Mouse (Mus musculus) large intestine, adult 2 months (tissue): ENCODE results near the gene Col13a1. TPM values are rescaled to one million over a fixed set of nuclear protein-coding genes. Genes with fewer than 3 reads are reported as not detected.

Experiments used
- DNase-seq: peaks from one replicate; pipeline ENCODE4 v3.0.0-alpha.2; 2012; ENCODE audit warnings: low read depth, low spot score
- WGBS: fragments of 180-500 bp; shearing (Covaris S2); methylation state at CpG from one replicate; pipeline ENCODE4 v1.1.7; 2018; 5-methylcytosine and 5-hydroxymethylcytosine counted together
- polyA plus RNA-seq: library from polyadenylated mRNA; depleted of rRNA; stranded (reverse); fragments of >200 nt; gene quantifications from 2 replicates; pipeline ENCODE4 v1.2.3, GENCODE M21; 2012

Col13a1 gene
- polyA plus RNA-seq, 1 experiment: 1.1 TPM

DNA sequence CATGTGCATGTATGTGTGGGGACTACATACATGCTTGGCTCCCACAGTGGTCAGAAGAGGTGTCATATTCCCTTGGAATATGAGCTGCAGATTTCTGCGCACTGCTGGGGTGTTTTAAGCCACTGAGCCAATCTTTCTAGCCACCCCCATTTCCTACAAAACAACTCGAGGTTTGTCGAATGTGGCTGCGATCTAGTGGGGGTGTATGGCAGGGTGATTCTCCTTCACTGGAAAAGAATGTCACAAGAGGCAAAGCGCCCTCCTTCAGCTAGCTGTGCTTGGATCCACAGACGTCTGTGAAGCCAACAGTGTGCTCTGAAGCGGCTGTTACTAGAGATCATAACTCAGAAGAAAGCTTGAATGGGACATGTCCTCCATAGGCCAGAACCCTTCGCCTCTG is 141.6 kb downstream of the Col13a1 start:
- 70% methylated on average over 8 of the region's 8 CpGs for WGBS
- no peak for DNase-seq

DNA sequence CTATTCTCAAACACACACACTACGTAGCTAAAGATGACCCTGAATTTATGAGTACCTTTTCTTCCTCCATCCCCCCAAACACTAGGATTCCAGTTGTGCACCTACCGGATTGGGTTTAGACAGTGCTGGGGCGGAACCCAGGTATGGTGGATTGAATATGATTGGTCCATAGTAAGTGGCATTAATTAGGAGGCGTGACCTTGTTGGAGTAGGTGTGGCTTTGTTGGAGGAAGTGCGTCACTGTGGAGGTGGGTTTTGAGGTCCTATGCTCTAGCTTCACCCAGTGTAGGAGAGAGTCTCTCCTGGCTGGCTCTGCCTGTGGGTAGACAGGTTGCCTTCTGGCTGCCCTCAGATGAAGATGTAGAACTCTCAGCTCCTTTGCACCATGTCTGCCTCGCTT is 144.6 kb downstream of the Col13a1 start:
- WGBS: 92% methylated on average over 6 of the region's 6 CpGs
- DNase-seq: no peak

DNA sequence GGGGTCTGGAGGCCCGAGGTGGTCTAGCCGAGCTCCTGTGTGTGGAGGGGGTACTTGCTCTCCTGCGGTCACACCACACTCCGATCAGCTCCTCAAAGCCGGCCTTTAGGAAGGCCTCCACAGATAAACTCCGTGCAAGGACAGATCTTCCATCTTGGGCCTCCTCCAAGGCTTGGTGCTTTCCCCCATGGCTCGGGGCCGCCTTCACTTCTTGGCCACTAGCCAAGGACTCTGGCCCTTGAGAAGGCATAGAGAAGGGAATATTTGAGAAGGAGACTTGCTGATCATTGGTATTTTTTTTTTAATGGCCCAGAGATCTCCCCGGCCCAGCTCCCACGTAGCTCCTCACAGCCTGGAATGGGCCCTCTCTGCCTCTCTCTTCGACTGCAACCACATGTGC is 146.2 kb downstream of the Col13a1 start:
- DNase-seq: no peak
- WGBS: 68% methylated on average over 11 of the region's 11 CpGs

DNA sequence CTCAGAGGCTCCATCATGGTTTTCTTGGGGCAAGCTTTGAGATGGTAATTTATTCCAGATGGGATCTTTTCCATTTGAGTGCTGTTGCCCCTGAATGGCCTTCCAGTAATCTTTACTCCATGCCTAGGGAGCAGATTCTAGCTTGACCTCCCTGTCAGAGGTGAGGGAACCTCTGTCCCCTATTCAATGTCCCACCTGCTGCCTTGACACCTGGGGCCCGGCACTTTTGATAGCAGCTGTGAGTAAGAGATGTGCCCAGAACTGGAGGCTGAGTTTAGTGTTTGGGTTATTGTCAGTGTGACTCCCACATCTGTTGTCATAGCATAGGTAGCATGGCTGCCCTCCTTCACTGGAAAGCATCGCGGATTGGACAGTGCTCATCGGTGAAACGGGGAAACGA is 147.2 kb downstream of the Col13a1 start:
- 97% methylated on average over 6 of the region's 6 CpGs for WGBS
- no peak for DNase-seq

DNA sequence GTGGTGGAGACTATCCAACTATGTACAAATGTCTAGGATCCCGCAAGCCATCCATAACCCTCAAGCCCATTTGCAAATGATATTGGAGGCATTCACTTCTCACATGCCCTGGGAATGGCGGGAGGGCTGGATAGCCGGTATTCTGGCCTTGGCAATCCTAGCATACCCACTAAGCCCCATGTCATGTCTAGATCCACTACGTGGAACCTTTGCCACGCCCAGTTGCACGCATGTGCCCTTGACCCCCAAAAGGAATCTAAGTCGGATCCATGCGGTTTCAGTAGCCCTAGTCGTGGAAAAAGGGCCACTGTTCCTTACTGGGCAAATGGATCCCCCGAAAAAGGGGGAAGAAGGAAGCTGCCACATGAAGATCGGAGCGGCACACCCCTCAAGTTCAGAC is 147.7 kb downstream of the Col13a1 start:
- WGBS: 76% methylated on average over 12 of the region's 12 CpGs
- DNase-seq: no peak

DNA sequence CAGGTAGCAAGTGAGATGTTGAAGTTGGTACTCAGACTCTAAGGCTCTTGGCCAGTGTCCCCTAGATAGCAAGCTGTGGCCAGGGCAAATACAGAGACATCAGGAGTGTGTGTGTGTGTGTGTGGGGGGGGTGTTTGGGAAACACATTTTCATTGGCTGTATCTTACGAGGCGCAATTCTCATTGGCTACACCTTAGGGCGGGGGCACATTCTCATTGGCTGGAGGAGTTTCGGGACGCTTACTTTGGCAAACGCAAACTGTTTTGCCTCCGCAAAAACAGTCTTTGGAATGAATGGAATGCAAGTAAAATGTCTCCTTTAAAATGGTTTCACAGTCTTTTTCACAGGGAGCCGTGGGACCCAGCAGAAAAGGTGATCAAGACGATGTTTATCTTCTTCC is 148.1 kb downstream of the Col13a1 start:
- 34% methylated on average over 9 of the region's 9 CpGs for WGBS
- no peak for DNase-seq

DNA sequence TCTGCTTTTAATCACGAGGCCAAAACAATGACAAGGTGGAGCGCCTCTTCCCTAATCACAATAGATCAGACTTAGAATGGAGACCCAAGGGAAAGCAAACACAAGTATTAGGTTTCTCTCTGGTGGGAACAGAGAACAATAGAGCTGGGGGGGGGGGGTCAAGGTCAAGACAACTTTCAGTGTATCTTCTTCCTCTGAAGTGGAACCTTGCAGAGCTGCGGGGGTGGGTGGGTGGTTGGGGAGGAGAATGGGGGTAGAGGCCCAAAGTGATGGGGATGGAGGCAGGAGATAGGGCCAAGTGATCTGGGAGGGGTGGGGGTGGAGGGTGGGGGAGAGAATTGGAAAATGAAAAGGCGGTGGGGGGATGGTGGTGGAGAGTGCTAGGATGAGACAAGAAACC is 149.9 kb downstream of the Col13a1 start:
- 62% methylated on average over 4 of the region's 4 CpGs for WGBS
- no peak for DNase-seq

DNA sequence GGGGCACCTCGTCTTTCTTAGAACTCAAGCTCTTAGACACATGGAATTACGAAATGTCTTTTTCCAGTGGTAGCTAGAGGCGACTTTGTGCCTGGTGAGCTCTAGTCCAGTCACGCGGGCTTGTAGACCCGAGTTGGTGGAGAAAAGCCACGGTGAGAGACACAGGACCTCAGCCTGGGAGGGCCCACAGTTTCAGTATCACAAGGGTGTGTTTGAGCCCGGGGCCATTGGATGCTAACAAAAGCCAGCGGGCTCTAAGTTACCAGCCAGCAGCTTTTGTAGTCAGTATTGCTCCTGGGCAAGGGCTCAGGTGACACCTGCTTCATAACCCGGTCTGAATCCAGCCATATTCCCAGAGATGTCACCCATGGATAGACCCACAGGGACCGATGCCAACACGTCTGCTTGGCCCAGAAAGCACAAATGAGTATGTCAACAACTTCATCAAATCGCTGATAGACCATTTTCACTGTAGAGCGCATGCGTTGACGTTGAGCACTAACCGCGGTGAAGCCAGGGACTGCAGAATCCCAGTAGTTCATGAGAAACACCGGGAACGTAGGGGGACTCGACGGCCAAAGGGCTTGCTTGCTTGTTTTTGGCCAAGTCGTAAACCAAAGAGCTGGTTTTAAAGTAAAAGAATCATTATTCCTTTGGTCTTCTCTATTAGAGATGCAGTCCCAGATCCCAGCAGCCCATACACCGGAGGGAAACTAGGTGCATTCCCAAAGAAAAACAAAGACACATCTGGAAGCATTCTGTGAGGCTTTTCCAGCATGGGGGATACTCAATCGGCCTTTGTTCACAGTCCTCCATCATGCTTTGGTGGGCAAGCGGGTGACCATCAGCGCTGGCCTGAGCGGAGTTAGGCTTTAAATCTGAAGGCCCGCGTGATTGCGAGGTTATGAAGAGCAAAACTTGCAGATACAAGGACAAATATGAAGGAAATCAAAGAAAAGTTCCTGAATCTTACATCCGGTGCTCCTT is 150.7 kb downstream of the Col13a1 start:
- 87% methylated on average over 32 of the region's 32 CpGs for WGBS

DNA sequence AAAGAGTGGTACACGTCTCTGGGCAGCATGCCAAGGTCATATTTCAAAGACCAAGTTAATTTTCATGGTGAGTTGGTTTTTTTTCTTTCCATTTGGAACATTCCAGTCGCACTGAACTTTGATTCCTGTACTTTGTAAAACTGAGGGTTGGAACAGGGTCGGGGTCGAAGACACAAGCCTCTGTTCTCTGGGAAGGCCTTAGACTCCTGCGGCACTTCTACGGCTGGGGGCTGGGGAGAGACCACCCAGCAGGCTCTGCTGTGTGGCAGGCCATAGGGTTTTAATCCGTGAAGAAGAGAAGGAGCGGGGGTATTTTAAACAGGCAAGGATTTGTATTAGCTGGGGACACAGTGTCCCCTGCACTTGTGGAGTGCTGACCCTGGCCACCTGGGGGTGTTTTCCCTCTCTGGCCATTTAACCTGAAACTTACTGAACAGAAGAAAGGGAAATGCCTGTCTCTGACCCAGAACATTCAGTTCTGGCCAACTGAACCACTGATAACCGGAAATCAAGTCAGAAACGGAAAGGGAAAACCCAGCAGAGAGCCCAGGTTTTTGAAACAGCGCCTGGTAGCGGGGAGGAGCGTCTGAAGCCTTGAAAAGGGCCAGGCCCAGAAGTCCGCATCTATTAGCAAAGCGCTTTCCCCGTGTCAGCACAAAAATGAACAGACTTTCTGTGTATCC is 152.0 kb downstream of the Col13a1 start:
- 67% methylated on average over 16 of the region's 16 CpGs for WGBS
- no peak for DNase-seq

More for the DNA sequence above, 150.7 kb downstream of the Col13a1 start:
- DNase-seq: no peak

DNA sequence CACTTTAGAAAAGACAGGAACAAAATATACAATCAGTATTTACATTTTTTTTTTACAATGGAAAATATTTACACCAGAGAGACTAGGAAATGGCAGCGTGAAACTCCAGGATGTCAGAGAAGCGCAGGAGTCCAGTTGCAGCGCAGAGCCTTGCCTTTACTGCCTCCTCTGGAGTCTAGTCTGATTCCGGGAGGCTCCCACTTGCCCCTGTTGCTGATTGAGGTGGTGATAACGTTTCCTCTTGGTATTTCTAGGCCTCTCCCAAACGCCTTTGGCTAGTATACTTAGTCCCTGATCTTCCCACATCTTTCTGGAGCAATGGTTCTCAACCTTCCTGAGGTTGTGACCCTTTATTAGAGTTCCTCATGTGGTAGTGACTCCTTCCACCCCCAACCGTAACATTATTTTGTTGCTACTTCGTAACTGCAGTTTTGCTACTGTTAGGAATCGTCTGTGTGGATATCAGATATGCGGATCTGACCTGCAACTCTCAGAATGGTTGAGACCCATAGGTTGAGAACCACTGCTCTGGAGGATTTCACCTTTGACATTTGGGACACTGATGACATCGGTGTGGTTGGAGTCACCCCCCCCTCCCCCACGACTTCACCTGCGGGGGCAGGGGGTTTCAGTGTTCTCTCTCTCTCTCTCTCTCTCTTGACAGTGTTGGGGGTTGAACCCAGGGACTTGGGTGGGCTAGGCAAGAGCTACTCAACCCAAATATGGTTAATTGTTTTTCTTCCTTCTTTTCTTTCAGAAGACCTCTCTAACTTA is 152.7 kb downstream of the Col13a1 start:
- WGBS: 66% methylated on average over 13 of the region's 13 CpGs
- DNase-seq: no peak

DNA sequence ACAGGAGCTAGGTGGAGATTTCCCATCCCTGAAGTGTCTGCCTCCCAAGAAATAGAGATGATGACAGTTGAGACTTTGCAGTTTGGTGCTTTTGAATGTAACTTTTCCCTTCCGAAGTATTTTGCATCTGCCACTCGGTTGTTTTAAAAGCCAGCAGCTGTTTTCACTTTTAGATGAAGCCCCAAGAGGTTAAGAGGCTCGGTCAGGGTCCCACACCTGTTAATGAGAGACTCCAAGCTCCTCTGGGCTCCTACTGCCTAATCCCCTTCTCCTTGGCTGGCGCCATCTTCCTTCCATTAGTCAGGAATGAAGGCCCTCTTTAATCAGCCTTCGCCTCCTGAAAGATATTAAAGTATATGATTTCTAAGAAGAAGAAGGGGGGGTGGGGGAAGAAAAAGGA is 153.4 kb downstream of the Col13a1 start:
- no peak for DNase-seq
- WGBS: 60% methylated on average over 5 of the region's 5 CpGs

DNA sequence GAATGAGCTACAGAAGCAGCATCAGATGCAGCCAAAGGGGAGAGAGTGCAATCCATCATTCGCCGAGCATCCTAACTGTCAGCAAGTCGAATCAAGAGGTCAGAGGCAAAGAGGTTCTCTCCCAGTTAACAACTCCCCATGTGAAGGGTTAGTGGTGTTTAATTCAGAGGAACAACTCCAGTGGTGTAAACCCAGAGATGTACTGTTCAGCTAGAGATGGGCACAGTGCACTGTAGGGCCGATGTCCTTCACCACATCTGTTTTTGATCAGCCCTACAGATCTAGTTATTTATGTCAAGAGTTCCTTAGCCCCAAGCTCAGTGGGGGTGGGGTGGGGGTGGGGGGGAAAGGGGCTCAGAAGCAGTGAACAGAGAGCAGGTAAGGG is 155.2 kb downstream of the Col13a1 start:
- no peak for DNase-seq
- WGBS: 63% methylated on average over 4 of the region's 4 CpGs

DNA sequence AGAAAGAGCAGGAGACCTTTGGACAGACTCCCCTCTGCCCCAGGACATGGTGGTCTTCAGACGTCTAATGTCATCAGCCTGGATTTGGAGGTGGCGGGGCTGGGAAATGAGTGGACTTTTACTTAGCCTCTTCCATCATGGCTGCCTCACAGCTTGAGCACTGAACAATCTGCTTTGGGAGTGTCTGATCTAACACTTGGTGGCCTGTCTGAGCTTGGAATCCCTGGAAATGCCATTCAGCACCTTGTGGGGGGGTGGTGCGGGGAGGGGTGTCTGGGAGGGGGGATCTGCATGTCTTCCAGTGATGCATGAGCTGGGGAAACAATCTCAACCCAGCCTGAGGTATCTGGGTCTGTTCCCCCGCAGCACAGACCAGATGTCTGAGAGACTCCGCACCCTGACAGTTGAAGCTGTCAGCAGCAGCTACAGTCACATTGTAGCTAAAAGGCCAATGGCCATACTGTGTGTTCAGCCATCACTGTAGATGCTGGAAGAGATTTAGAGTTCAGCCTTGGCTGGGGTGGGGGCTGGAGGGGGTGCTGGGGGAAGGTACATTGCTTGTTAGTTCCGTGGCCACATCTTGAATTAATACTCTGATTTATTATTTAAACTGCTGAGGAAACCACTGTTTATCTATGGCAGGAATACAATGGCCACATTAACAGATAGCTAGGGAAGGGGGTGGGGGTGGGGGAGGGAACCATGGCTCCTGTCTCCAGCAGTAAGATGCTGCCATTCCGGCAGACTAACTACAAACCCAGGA is 155.8 kb downstream of the Col13a1 start:
- DNase-seq: no peak
- 61% methylated on average over 7 of the region's 7 CpGs for WGBS

DNA sequence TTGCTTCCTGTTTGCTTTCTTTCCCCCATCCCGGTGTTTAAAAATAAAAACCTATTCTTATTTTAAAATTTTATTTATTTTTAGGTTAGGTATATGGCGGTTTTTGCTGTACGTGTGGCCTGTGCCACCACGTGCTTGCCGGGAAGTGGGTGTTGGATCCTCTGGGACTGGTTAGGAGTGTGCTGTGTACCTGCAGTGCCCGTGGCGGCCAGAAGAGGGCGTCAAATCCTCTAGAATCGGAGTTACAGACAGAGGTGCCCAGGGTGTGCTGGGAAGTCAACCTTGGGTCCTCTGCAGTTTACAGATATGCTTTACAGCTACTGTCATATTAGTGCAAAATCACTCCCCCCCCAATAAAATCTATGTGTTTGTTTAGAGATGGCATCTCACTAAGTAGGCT is 158.9 kb downstream of the Col13a1 start:
- no peak for DNase-seq
- 52% methylated on average over 9 of the region's 9 CpGs for WGBS

DNA sequence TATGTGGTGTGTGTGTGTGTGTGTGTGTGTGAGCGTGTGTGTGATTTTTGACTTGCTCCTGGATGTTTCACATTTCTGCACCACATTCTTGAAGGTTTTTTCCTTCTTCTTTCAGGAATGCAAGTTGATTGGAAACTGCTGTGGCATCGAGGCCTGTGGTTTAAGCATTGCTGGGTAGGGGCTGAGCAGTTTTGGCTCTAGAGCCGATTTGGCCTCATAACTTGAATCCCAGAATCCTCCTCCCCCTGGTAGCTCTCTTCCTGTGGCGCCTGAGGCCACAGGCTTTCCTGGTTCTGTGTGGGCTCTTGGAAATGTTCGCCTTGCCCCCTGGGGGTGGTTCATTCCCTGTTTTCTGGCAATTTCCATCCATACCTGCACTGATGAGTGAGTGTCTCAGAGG is 166.9 kb downstream of the Col13a1 start:
- 59% methylated on average over 5 of the region's 5 CpGs for WGBS
- DNase-seq: no peak

DNA sequence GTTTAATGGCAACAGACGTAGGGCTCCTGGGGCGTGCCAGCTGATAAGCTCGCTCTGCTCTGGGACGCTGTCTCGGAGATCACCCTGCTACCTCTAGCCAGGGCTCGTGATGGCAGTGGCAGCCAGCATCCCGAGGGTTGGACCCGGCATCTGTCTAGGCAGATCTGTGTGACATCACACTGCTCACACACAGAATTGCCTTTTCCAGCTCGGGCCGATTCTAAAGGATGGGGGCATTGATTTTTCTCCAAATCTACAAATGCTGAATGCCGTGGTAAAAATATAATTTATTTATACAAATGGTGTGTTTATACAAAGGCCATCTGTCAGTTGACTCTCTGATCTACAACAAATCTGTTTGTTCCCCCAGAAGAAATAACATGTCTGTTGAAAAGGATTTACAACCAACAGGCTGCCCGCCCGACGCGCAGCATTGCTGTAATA is 180.8 kb downstream of the Col13a1 start:
- 57% methylated on average over 15 of the region's 15 CpGs for WGBS
- DNase-seq: no peak

DNA sequence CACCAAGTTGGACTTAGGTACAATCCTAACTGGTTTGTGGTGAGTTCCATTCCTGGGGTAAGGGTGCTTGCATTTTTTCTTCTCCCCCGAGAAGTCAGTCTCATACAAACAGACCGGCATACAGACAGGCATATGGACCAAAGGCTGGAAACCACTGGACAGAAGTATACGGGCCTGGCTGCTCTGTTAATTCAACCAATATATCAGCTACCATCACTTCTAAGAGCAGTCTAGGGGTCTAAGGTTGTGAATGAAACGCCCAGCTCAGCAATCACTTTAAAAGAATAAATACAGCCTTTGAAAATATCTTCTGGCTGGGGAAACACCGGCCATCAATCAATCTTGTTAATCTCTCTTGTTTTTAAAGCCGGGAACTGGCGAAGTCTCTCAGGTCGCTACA is 183.4 kb downstream of the Col13a1 start:
- WGBS: 32% methylated on average over 8 of the region's 8 CpGs
- no peak for DNase-seq

DNA sequence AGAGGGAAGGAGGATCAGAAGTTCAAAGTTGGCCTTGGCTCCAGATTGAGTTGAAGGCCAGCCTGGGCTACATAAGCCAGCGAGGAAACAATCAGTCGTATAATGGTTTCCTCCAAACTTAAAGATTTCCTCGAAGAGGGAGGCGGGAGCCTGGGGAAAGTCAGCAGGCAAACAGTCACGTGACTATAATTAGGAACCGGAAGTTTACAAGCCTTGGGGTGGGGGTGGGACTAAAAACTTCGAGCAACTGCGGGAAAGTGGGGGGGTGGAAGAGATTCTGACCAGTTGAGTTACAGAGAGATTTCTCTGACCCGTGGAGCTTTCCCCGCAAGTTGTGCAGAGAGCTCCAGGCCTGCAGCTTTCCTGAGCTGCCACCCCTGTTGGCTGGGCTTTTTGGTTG is 183.9 kb downstream of the Col13a1 start:
- WGBS: 44% methylated on average over 10 of the region's 10 CpGs
- no peak for DNase-seq

DNA sequence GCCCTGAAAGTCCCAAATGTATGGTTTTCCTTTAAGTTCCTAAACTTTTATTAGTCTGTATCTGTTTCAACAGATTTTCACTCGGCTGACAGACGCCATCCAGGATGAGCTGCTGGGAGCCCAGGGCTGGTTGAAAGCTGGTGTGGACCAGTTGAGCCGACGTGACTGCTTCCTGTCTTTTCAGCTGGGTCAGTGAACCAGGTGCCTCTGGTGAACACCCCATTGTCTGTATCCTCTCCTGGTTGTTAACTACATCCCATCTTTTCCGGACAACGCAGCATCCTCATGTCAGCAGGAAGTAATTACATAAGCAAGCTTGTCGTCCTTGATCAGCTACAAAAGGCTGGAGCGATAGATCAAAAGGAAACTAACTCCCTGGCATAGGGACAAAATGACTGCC is 185.9 kb downstream of the Col13a1 start:
- no peak for DNase-seq
- 41% methylated on average over 8 of the region's 8 CpGs for WGBS

DNA sequence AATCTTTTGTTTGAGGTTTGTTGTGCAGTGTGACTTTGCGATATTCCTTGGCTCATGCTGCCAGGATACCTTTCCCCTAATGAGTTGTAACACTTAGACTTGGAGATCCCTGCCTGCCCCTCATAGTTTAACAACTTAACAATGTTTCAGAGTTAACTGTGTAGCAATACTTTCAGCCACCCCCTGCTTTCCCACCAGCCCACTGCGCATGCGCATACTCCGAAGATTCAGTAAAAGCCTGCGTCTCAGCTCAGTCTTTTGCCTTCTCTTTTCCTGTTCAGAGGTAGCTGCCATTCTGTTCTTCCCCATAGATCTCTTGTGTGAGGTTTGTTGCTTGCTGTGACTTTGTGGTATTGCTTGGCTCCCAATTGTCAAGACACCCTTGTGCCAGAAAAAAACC is 190.4 kb downstream of the Col13a1 start:
- 93% methylated on average over 5 of the region's 5 CpGs for WGBS
- no peak for DNase-seq
